Mouse (Mus musculus) R1 (cell line): ENCODE data around the gene Celf5.

ENCODE experiments used
- DNase-seq: peaks from one replicate; pipeline ENCODE4 v3.0.0-alpha.2; 2018; ENCODE audit warnings: low read depth, low spot score

The Celf5 gene

DNA sequence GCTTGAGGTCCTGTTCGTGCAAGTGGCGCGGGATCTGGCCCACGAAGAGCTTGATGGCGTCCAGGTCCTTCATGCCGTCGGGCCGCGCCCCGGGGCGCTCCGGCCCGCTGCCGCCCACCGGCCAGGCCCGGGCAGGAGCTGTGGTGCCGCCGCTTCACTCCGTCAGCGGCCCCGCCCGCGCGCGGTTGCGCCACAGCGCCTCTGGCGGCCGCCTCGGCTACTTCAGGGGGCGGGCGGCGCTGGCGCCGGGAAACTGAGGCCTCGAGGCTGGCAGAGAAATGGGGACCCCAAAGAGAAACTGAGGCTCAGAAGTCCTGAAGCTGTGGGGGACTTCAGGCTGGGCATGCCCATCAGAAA lies at the start of gene Celf5:
Gene Celf5 (minus strand): TSS at position 177 of the 357 bp plus-strand sequence.
- DNase-seq = peak; percentile 54

DNA sequence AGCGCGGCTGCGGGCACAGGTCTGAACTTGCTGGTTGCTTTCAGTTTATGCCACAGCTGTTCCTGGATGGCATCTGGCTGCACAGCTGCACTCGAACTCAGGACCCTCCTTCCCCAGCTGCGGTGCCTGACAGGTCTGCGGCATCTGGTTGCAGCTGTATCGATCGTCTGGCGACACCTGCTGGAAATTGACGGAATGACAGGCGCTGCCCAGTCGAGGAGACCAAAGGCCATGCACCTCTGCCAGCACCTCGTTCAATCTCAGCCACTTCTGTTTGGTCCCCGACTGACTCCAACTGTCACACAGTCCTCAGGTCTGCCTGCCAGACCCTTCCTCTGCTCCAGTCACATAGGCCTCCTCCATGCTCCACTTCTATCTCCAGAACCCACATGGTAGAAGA lies 44.3 kb upstream of the Celf5 start:
- DNase-seq = peak; percentile 73

DNA sequence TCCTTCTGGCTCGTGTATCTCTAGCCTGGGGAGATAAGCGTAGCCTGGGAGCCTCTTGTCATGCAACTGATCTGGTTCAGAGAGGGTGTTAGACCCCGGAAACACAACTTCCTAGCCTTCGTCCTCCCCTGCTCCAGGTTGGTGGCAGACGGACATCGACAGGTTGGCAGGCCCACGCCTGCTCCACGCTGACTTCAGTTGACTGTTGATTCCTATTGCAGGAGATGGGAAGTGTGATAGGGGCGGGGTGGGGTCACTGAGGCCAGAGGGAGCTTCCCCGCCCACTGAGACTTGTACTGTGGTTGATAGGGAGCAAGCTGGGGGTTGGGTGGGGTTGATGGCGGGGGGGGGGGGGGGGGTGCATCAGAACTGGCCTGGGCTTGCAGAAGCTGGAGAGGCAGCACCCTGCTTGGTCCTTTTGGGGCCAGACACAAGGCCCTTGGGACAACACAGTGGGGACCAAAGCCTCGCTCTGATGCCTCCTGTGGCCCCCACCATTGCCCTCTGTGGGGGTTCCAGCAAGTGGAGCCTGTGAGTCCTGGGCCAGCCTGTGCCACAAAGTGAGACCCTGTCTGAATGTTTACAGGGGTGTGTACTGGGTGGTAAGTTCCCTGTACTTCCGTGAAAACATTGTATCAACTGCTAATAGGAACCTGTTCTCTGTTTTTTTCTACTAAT lies 42.6 kb upstream of the Celf5 start:
- peak; percentile 35 for DNase-seq

DNA sequence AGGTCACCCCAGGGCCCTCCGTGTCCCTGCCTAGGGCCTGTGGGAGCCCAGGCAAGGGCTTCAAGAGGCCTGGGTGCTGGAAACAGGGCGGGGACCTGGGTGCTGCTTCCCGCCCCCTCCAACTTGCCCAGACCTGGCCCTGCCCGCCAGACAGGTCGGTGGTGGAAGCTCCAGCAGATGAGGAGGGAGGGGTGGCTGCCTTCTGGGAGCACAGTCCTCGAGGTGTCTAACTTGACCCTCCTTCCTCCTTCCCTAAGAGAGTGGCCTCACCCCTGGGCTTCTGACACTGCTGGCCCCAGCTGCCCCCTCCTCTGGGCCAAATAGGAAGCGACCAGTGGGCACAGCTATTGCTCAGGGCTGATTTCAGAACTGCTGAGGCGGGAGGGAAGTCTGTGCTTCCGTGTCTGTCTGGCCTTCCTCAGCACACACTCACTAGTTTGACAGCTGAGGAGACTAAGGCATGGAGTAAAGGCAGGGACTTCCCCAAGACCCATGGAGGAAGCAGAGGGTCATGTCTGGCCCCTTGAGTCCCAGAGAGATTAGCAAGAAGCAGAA lies 41.6 kb upstream of the Celf5 start, which contains the start of gene Gna15:
Gene Gna15 (minus strand): TSS at position 175 of the 555 bp plus-strand sequence.
- DNase-seq = no peak

DNA sequence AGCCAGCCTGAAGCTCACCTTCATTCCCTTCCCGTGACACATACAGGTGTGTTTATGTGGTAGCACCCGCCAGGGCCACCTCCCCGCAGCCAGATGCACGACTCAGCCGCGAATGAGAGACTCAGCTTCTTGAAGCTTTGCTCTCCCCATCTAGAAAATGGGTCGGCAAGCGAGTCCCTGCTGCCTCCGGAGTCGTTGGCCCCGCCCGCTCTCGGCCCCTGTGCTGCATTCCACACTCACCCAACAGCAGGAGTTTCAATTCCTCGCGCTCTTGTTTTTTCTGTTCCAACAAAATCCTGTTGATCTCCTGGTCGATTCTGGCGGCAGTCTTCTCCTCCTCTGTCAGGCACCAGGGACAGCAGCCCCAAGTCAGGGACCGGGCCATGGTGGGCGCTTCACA lies 41.1 kb upstream of the Celf5 start:
- peak; percentile 60 for DNase-seq

DNA sequence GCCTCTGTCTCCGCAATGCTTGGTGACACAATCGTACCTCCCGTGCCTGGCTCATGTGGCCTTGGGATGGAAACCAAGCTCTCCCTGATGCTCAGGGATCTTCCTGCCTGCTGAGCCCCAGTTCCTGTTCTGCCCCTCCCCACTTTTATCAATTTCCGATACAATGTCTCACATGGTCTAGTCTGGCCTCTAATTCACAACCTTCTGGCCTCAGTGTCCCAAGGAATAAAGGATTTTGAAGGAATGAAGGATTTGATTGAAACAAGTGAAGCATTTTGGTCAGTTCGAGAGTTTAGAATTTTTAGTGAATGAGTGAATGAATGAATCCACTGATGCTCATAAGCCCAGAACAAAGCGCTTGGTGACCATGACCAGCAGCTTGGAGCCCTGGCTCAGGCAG lies 40.6 kb upstream of the Celf5 start:
- DNase-seq = no peak

DNA sequence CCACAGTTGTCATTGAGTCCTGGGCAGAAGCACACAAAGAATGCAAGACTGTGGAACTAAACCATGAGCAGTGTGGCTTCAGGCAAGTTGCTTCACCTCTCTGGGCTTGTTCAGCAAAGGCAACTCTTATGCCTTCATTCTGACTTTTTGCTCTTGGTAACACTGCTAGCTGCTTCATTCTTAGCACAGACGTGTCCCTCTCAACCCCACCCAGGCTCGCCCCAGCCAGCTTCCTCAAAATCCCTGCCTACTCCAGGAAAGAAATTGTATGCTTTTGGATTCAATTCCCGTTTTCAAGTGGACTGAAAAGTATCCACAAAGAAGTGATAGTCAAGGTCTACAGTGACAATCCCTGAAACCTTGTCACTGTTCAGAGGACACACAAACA lies 37.5 kb upstream of the Celf5 start:
- no peak for DNase-seq

DNA sequence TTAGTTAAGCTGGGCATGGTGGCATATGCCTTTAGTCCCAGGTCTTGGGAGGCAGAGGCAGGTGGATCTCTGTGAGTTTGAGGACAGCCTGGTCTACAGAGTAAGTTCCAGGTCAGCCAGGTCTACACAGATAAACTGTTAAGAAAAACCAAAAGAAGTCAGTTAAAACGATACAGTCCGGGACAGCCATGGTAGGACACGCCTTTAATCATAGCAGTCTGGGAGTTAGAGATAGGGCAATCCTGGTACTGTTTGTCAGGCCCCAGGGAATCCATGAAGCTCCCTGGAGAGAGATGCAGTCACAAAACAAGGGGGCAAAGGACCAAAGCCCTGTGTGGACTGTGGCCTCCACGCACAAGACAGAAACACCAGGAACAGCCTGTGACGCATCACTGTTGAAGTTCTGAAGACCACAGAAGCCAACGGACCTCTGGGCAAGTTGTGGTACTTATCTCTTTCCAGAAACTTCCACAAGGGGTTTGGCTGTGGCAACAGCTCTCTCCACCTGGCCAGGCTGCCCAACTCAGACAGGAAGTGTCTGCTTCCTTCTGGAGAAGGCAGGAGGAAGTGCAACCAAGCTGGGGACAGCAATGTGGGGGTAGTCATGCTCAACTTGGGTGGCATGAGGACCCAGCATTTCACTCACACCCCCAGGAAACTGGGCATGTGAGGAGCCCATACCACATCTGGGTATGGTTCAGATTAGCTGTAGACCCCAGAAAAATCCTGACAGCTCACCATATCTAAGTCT lies 36.9 kb upstream of the Celf5 start:
- DNase-seq = no peak

DNA sequence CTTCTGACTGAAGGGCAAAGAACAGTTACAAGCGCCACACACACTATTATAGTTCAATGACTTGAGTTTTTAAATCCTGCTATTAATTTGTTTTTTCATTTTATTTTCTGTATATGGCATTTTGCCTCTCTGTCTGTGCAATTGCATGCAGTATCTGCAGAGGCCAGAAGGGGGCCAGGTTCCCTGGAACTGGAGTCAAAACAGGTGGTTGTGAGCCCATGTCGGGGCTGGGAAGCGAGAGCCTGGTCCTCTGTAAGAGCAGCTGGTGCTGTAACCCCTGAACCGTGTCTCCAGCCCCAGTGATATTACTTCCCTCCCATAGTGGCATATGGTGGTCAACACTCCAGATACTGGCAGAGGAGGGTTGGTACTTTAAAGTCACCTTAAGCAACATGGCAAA lies 36.0 kb upstream of the Celf5 start:
- DNase-seq = peak; percentile 79

DNA sequence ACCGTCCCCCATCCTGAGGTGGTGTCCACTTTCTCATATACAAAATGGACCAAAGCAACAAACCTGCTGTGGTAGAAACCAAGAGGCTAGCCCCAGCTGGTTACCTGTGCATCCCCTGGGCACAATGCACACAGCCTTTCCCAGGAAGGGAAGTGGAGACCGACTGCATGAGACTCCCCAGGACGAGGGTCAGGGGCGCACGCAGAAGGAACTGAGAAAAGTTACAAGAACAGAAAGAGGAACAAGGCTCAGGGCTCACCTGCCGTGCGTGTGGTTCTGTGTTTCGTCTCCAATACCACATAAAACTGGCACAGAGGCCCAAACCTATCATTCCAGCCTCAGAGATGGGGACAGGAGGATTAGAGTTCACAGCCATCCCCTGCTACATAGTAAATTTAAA lies 34.7 kb upstream of the Celf5 start:
- DNase-seq = no peak

DNA sequence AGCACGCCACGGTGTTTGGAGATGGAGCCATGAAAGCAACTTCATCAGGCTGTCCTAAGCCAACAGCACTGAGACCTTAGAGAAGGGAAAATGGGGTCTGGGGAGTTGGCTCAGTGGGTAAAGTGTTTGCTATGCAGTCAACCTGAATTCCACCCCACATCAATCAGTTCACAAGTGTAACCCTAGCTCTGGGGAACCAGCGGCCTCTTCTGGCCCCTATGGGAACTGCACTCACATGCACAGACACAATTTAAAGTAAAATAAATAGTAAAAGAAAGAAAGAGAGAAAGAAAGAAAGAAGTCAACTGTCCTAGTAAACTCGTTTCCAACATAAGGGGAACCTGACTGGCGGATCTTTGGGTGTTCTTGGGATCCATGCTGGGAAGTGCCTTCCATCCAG lies 31.3 kb upstream of the Celf5 start:
- DNase-seq = peak; percentile 45

DNA sequence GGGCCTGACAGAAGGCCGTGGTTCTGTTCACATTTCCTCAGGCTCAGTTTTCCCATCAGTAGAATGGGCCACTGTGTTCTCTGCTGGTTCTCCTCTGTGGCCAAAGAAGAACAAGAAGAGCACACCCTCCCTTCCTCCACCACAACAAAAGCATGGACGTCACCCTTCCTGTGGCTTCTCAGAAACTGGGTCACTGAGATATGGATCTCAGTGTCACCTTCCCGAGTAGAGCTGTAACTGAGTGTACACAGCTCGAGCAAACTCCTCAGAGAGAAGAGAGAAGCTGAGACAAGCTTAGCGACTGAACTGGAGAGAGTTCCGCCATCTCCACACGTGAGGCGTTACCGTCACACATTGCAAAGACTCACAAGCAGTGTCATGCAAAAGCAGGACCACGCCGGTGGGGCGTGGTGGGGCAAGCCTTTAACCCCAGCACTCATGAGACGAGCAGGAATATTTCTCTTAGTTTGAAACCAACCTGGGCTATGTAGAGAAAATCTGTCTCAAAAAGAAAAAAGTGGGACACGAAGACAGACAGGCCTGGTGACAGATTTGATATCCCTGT lies 27.8 kb upstream of the Celf5 start:
- peak; percentile 57 for DNase-seq

DNA sequence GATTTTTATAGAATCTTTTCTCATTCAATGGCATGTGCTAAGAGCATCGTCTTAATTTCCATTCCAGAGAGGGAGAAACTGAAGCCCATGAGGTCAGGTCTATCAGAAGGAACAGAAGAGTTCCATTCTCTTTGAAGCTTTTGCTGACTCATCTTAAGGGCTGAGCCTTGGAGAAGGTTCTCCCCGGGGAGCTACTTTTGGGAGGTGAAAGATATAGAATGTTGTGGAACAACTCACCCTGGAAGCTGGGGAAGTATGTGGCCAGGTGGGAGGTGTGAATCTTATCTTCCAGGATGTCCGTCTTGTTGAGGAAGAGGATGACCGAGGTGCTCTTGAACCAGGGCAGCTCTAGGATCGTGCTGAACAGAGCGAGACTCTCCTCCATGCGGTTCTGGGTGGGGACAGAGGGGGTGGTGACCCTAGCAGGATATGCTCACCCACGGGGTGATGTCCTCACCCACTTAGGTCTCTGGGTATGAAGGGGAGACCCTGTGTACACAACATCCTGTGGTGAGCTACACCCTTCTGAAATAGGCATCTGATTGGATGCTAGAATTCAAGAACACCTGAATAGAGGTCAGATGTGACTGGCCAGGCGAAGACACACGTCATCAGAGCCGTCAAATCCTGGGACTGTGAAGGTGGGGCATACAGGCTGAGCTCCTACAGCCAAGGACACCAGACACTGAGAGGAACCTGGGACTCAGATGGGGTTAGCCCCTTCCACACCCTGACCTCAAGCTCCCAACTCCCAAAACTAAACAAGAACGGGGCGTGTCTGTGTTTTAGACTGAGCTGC lies 25.4 kb upstream of the Celf5 start:
- DNase-seq = peak; percentile 93

DNA sequence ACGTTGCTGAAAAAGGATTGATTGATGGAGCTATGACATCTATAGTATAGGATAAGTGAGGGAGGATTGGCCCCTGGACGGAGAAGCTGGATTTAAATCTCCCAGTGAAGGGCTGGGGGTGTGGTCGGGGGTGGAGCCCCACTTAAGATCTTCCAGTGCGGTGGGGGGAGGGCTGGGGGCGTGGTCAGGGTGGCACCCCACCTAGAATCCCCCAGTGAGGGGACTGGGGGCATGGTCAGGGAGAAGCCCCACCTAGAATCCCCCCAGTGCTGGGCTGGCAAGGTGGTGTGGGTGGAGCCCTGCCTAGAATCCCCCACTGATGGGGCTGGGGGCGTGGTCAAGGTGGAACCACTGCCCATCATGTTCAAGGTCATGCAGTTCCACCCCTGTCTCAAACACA lies 24.6 kb upstream of the Celf5 start:
- DNase-seq = peak; percentile 90

DNA sequence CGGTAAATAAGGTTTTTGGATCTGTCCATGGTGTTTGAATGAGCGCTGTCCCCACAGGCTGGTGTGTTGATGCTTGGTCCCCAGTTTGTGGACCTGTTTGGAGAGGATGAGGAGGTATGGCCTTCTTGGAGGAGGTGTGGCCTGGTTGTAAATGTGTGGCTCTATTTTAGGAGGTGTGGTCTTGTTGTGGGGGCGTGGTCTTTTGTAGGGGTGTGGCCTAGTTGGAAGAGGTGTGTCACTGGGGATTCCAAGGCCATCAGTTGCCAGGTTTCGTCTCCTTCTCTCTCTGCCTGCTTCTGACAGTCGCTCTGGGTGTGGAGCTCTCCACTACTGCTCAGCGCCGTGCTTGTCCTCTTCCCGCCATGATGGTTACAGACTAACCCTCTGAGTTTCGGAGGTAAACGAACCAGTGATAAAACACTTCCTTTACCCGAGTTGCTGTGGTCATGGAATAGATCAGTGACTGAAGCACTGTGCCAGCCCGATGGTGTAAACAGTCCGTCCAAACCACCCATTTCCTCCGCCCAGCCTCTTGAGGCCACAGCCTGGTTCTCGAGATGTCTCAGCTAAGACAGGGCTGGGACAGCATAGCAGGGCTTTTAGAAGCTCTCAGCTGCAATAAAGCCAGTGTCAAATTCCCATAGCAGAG lies 22.6 kb upstream of the Celf5 start:
- DNase-seq = peak; percentile 94

DNA sequence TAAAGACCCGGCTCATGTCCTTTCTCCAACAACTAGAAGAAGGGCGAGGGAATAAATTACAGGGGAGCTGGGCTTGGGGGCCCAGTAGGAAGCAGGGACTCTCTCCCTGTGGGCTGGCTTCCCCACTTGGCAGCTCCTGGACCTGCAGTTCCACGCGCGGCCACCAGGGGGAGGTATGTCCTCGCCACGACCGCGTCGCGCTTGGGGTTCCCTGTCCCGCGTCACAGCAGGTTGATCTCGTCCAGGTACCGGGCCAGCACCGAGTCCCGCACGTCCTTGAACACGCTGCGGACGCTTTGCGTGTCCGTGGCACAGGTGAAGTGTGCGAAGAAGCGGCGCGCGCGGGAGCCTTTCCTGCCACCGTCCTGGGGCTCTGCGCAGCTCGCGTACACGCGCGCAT lies 20.1 kb upstream of the Celf5 start:
- DNase-seq = peak; percentile 77

DNA sequence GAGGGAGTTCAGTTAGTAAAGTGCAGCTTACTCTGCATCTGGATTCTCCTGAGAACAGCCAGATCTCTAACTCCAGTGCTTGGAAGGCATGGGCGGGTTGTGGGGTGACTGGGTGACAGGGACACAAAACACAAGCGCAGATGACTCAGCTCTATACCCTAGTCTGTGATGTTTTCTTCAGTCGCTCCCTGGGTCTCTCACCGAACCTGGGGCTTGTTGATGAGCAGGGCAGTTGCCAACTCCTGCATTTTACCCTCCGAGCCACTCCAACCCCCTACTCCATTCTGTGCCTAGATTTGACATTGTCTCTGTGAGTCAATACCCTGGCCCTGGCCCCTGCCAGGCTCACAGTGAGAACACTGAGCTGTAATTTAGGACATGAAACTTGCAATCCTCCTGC lies 19.4 kb upstream of the Celf5 start:
- no peak for DNase-seq

DNA sequence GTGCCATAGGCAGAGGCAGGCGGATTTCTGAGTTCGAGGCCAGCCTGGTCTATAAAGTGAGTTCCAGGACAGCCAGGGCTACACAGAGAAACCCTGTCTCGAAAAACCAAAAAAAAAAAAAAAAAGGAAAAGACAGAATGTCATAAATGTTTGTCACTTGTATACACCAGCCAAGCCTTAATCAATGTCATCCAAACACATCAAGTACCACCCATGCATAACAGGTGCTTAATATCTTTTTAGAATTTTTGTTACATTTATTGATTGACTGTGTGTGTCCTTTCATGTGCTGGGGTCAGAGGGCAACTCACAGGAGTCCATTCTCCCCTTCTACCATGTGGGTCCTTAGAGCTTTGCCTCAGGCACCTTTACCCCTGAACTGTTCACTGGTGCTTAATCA lies 17.5 kb upstream of the Celf5 start, which contains the start of gene S1pr4:
Gene S1pr4 (minus strand): TSS at position 101 of the 400 bp plus-strand sequence.
- DNase-seq = no peak

DNA sequence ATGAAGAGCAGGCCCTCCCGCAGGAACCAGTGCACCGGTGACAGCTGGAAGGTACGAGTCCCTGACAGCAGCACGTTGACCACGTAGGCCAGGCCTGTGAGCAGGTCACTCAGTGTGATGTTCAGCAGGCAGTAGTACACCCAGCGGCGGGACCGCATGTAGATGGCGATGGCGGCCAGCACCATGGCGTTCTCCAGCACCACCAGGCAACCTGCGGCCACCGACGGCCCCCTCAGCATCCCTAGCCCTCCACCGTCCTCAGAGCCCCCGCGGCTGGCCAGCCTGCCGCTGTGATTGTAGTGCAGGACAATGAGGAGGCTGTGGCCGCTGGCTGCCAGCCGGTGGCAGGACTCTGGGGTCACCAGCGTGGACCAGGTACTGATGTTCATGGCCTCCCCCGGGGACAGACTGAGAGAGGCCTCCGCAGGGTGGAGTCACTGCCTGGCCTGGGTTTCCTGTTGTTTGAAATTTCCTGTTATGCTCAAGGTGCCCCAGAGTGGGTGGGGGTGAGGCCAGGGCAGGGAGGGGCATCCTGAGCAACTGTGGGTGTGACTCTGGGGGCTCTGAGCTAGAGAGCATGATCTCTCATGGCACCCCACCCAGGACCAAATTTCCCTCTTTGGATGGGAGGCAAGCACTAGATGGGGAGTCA lies 16.9 kb upstream of the Celf5 start:
- DNase-seq = no peak

DNA sequence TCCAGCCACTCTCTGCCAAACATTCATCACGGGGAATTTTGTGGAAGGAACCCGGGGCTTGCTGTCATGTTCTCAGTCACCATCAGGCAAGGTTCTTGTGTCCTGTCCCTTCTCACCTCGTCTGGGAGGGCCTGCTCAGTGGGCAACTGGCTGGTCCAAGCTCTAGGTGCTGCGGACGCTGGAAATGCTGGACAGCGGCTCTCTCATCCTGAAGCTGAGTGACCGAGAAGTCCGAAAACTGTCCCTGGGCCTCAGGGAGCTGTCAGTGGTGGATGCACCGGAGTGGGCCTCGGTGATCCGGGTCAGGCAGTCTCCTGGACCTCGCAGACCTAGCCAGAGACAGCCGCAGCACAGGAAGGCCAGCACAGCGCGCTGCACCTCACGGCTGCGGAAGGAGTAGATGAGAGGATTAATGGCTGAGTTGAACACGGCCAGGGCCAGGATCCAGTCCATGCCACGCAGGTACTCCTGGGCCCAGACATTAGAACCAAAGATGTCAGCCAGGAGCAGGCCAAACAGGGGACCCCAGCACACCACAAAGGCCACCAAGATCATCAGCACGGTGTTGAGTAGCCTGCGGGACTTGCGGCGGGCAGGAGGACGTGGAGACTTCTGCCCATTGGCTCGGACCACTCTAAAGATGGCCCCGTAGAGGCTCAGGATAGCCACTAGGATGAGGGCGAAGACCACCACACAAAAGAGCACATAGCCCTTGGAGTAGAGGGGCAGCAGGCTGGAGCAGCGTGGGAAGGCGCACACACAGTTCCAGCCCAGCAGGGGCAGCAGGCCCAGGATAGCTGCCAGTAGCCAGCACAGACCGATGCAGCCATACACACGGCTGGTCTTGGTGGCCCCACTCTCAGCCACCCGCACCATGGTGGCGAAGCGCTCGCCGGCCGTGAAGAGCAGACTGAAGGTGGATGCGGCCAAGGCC lies 16.1 kb upstream of the Celf5 start:
- no peak for DNase-seq
